Mouse (Mus musculus) retina, embryonic 14.5 days (tissue): ENCODE results near the gene 2310061I04Rik.
A peak's percentile ranks its signal among the peaks of the same experiment; 100 is the strongest.

Experiments used
- DNase-seq: peaks from one replicate; pipeline ENCODE4 v3.0.0-alpha.2; 2015; ENCODE audit warnings: low spot score

Gene 2310061I04Rik

DNA sequence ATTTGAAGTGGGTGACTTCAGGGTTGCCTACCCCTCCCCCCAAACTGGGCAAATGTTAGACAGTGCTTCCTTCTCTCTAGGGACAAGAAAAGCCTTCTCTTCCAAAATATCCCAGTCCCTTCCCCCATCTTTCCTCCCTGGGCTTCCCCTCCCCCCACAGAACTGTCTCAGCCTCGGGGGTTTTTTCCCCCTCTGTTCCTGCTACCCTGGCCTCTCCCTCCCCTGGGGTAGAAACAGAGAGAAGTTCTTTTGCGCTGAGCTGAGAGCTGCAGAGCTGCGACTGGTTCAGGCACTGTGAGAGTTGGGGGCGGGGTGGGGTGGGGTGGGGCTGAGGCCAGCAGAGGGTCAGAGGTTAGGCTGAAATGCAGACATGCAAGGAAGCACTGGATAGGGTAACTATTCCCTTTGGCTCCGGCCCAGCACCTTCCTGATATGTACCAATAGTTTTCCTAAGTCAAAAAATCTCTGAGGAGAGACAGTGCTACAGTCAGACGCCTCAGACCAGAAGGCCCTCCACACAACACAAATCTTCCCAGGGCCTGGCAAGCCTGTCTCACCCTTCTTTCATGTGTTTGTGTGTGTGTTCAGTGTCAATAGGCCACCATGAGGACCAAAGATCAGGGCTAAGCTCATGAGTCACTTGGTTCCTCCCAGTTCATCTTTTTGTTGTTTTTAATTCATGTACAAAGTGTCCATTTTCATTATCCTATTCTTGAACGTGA lies 27.7 kb downstream of the 2310061I04Rik start:
- DNase-seq, result no peak

DNA sequence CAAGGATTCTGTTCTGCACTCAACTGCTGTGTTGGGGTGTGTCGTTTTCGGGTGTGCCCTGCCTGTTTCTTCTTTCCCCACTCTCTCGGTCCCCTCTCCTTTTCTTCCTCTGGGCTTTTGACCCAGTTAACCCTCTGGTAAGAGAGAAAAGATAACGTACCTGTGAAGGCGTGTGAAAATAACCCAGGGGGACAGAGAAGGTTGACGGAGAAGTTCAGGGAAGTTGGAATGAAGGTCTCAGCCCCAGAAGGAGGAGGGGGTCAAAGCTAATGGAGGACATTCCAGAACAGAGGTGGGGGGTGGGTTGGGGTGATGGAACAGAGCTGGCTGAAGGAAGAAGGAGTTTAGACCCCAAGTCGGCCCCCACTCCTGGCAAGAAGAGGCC lies 28.3 kb downstream of the 2310061I04Rik start:
- no peak for DNase-seq

DNA sequence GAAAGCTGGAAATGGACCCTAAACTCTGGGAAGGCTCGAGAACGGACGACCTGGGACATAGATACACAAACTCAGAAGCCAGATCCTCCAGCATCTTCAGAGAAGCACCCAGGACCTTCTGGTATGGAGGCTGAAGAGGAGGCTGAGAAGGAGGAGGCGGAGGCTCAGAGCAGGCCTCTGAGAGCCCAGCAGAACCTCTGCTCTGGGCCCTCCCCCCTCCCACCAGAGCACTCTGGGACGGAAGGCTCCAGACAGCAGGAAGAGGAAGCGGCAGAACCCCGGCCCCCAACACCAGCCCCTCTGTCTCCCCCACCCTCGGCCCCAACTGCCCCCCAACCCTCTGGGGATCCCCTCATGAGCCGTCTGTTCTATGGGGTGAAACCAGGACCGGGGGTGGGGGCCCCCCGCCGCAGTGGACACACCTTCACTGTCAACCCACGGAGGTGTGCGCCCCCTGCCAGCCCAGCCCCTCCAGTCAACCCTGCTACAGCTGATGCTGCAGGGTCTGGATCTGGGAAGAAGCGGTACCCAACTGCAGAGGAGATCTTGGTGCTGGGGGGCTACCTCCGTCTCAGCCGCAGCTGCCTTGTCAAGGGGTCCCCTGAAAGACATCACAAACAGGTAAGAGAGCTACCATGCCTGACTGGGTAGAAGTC lies 28.9 kb downstream of the 2310061I04Rik start:
- DNase-seq, result no peak

DNA sequence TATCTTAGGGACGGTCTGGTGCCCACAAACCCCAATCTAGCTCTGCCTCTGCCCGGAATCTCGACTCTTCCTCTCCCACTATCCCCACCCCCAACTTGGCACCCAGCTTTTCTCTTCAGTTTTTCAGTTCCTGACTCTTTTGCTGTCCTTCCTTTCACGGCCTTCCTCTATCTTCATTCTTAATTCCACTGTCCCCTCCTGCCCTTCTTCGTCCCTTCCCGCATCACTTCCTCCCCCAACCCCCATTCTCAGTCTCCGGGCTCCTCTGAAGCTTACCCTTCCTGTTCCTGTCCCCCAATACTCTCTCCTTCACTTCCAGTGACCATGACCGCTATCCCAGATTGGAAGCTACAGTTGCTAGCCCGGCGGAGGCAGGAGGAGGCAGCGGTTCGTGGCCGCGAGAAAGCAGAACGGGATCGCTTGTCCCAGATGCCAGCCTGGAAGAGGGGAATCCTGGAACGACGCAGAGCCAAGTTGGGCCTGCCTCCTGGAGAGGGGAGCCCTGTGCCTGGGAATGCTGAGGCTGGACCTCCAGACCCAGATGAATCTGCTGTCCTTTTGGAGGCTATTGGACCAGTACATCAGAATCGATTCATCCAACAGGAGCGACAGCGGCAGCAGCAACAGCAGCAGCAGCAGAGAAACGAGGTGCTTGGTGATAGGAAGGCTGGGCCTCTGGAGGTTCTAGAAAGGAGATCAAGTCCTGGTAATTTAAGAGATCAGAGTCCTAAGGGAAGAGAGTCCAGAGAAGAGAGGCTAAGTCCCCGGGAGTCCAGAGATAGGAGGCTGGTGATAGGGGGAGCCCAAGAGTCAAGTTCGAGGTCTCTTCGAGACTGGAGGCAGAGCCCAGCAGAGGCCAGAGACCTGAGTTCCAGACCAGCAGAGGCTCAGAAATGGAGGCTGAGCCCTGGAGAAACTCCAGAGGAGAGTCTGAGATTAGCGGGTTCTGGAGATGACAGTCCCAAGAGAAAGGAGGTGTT lies 30.0 kb downstream of the 2310061I04Rik start:
- DNase-seq, result peak; percentile 42

DNA sequence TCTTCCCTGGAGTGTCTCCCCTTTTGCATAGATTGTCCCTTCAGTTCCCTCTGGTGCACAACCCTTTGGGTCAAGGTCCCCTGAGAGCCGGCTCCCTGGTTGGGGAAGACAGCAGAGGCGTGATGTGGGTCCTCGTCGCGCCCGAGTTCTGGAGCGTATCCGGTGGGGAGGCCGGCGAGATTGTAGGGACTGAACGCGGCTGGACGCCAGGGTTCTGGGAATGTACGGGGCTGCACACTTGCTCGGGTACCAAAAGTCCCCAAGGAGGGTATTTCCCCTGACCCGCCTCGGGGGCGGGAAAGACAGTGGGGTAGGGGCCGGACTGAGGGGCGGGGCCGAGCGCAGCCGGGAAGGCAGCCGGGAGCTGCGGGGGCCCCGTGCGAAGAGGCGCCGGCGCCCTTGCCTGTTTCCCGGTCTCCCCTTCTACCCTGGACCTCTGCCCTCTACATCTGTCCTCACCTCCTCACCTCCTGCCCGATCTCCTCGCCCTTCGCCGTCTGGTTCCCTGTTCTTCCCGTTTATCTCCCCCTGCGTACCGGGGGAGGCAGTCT lies 30.9 kb downstream of the 2310061I04Rik start:
- peak; percentile 66 for DNase-seq

DNA sequence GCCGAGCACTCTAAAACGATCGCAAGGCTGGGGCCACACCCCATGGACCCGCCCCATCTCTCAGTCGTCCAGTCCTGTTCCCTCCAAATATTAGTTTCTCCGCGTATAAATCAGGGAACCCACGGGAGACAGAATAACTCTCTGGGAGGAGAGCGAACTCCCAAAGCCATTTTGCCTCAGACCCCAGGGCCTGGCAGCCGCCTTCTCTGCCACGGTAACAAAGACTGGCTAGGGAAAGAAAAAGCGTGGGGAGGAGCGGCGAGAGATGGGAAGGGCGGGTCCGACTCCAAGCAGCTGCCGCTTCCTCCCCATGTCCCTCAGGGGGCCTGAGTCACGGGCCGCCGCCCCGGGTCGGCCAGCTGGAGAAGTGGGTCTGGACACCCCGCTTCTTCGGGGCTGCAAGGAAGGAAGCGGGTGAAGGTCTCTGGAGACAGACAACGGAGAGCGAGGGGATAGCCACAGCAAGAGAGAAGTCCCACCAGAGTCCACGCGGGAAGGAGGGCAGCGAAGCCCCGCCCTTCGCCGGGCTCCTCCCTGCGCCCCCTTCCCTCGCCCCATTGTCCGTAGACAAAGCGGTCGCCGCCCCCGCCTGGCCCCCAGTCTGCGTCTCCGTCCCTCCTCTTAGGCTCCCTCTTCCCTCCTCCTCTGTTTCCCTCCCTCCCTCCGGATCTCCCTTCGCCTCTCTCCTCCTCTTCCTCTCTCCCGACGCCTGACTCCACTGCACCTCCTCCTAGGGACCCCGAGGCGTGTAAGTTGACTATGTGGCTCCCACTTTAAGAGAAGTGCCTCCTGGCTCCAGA lies 31.6 kb downstream of the 2310061I04Rik start, which contains the start of gene Ppp1r18:
TSS of gene Ppp1r18 (plus strand) at position 113 of the 800 bp plus-strand sequence.
- DNase-seq, result peak; percentile 89

DNA sequence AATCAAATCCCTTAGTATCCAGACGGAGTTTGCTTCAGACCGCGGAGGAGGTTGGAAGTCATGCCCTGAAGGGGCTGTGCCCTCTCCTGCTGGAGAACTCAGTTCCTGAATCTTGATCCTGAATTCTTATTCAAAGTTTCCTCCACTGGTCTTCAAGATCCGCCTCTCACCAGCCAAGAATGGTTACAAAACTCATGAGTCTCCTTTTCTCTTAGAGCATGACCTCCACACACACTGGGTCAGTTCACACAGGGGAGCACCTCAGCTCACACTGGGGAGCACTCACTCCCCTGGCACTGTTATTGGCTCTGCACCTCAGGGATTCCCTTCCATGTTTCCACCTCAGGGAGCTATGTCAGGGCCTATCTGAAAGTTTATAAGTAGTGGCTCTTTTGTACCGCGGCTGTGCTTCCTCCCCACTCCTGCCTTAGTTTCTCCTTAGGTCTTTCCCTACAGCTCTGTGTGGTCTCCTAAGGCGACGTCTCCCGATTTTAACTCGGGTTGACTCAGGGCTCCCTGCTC lies 32.3 kb downstream of the 2310061I04Rik start:
- no peak for DNase-seq

DNA sequence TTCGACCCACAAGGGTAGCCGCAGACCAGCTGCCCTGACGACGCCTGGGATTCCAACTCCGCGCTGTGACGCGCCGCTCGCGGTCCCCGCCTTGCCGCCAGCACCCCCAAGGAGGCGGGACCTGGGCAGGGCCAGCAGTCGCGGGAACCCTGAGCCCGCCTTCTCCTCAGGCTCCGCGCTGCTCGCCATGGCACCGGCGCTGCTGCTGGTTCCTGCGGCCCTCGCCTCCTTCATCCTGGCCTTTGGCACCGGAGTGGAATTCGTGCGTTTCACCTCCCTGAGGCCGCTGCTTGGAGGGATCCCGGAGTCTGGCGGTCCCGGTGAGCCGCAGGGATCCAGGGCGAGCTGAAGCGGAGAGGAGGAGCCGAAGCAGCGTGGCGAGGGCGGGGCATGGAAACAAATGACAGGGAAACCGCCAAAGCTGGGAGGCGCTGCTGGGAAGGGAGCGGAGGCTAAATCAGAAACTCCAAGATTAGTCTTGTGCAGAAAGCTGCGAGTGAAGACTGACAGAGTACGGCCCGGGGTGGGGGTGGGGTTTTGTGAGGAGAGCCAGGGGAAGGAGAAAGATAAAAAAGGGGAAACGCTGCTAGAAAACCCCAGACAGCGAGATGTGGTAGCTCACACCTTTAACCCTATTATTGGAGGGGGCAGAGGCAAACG lies 35.9 kb downstream of the 2310061I04Rik start, which contains the start of gene Nrm:
TSS of gene Nrm (plus strand) at position 121 of the 660 bp plus-strand sequence.
- DNase-seq, result peak; percentile 89

DNA sequence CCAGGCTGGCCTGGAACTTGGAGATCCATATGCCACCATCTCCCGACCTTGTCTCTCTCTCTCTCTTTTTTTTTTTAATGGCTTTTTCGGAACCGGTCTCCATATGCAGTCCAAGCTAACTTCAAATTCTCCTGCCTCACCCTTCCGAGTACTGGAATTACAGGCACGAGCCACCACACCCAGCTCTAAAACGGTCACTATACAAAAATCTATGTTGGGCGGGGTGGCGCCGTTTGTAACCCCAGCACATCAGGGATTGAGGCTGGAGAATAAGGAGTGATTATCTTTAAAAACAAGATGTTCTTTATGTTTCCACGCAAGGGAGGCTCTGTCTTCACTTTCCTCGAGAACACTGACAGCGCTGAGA lies 36.4 kb downstream of the 2310061I04Rik start:
- no peak for DNase-seq

DNA sequence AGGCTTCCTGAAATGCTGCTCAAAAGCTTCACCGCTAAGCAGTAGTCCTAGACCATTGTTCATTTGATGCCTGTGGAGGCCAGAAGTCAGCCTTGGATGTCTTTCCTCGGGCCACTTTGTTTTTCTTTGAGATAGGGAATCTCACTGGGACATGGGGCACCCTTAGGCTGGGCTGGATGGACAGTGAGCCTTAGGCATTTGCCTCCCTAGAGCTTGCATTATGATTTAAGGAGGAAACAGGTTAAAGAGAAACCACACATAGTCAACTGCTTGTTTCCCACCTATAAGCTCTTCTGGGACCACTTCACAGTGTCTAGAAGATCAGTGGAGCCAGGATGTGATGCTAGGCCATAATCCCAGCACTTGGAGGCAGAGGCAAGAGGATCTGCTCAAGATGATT lies 37.4 kb downstream of the 2310061I04Rik start:
- DNase-seq, result no peak

DNA sequence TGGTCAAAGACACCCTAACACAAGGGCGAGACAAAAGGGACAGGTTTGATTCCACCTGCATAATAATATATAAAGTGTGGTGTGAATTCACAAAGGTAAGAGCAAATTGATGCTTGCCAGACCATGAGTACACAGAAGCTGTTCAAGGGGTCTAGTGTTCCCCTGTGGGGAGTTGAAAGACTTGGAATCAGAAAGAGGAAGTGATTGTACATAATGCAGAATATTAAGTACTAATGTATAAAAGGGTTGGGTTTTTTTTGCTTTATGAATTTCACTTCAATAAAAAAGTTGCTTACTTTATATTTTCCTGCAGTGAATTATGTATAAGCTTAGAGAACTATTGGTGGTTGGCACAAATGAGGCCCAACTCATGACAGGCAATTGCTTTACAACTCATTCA lies 37.9 kb downstream of the 2310061I04Rik start:
- DNase-seq, result no peak

DNA sequence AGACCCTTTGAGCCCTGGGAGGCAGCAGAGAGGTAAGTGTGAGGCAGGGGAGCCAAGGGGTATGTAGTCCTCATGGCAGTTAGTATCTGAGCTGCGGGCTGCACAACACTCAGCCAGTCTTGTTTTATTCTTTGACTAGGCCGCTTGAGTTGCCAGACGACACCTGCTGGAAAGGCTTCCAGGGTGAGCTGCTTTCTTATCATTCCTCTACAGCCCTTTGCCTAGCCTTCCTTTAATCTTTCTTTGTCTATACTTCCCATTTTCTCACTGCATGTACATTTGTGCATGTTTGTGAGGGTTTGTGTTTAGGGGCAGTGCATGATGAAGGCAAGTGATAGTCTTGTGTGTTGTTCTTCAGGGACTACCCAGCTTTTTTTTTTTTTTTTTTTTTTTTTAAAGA lies 46.3 kb downstream of the 2310061I04Rik start:
- DNase-seq, result no peak

DNA sequence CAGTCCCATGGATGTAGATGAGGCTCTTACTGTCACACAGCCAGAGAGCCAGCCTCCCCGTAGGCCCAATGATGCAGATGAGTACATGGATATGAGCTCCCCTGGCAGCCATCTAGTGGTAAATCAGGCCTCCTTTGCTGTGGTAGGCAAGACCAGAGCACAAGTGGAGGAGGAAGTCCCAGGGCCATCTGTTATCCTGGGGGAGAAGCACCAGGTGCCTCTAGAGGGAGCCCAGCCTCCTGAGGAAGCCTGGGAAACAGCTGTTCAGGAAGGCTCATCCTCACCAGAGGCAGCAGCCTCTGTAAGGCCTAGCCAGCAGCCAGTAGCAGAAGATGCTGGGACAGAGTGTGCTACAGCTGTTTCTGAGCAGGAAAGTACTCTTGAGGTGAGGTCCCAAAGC lies 49.1 kb downstream of the 2310061I04Rik start:
- no peak for DNase-seq

DNA sequence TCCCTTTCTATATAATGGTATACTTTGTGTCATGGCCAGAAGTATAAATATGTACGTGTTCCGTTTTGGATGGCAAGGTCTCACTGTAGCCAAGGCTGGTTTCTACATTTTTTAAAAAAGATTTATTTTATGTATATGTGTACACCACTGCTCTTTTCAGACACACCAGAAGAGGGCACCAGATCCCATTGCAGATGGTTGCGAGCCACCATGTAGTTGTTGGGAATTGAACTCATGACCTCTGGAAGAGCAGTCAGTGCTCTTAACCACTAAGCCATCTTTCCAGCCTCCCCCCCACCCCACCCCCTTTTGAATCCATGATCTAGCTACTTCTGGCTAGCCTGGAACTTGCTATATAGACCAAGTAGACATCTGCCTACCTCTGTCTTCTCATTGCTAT lies 53.7 kb downstream of the 2310061I04Rik start:
- DNase-seq, result no peak
